ENCODE assay signal across 8 mouse cellular contexts in the genomic region with DNA sequence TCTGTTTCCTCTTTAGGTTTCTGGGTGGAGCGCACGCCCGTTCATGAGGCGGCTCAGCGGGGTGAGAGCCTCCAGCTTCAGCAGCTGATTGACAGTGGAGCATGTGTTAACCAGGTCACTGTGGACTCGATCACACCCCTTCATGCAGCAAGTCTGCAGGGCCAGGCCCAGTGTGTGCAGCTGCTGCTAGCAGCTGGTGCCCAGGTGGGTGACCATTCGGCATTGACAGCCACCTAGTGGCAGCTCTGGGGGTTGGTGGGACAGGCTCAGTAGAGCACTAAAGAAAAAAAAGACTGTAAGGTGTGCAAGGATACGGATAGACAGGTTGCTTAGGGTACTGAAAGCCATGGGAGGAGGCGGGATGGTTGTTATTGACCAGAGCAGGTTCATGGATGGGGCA. TPM values are rescaled to one million over a fixed set of nuclear protein-coding genes. Genes with fewer than 3 reads are reported as not detected.
DNase-seq lines count a peak whose midpoint lies in the region; ATAC-seq and TF ChIP-seq lines count a peak whose summit lies in the region.

No protein-coding gene starts in this region.

- H3K27me3 ChIP-seq in heart, adult 2 months (ENCODE audit: control insufficient read depth, insufficient read depth, low read length) = no peaks in the 10 kb centered on the region
- H3K27me3 ChIP-seq in G1E (ENCODE audit: insufficient read depth, low read length) = peaks cover 7% of the 10 kb centered on the region
- no peaks in the 10 kb centered on the region for H3K27me3 ChIP-seq in hindbrain, embryonic 11.5 days (ENCODE audit: control insufficient read depth, insufficient read depth, low read length)
- no peaks in the 10 kb centered on the region for H3K27me3 ChIP-seq in liver, adult 2 months (ENCODE audit: control insufficient read depth, insufficient read depth, low read length)
- no peaks in the 10 kb centered on the region for H3K27me3 ChIP-seq in myocyte (ENCODE audit: control insufficient read depth, insufficient read depth, insufficient read length)

- H3K27ac ChIP-seq in heart, adult 2 months = no peak overlapping the region
- no peak overlapping the region for H3K27ac ChIP-seq in hindbrain, embryonic 11.5 days (ENCODE audit: low read depth, low read length)
- no peak overlapping the region for H3K27ac ChIP-seq in liver, adult 2 months (replicated peaks; ENCODE audit: insufficient read depth, low read depth, low read length)

- H3ac ChIP-seq in myocyte (ENCODE audit: control insufficient read depth, insufficient read length) = no peak overlapping the region

- no peak overlapping the region for H3K9ac ChIP-seq in heart, adult 2 months (ENCODE audit: low read depth, low read length)
- no peak overlapping the region for H3K9ac ChIP-seq in hindbrain, embryonic 11.5 days (ENCODE audit: low read depth, low read length)
- H3K9ac ChIP-seq in liver, adult 2 months (ENCODE audit: low read depth, low read length) = no peak overlapping the region

- ATAC-seq in G1E (ENCODE audit: extremely low read depth, insufficient number of reproducible peaks, low FRiP score, poor library complexity, severe bottlenecking) = no peak; the same call in none of the 2 replicates
- no peak for ATAC-seq in hindbrain, embryonic 11.5 days (ENCODE audit: low FRiP score)

- no peaks in the 10 kb centered on the region for H3K9me3 ChIP-seq in G1E (replicated peaks)
- H3K9me3 ChIP-seq in hindbrain, embryonic 11.5 days (ENCODE audit: control insufficient read depth, low read length) = no peaks in the 10 kb centered on the region

- H3K79me2 ChIP-seq in heart, adult 2 months (replicated peaks; ENCODE audit: control insufficient read depth, insufficient read depth, low read length) = no peaks in the 10 kb centered on the region
- peaks cover 18% of the 10 kb centered on the region; the same call in 1 of the 2 replicates for H3K79me2 ChIP-seq in liver, adult 2 months (ENCODE audit: control insufficient read depth, insufficient read depth, low read length)
- H3K79me2 ChIP-seq in myocyte (ENCODE audit: control insufficient read depth, insufficient read depth) = no peaks in the 10 kb centered on the region

- intact Hi-C loops in heart, adult 2 months (cut with DNase I) = loop anchor here (5.0 kb wide), 1 partner anchor 235 kb away; no protein-coding TSS in a partner anchor
- intact Hi-C loops in heart, postnatal 25 days (cut with DNase I) = loop anchor here (5.0 kb wide), 1 partner anchor 235 kb away; no protein-coding TSS in a partner anchor

- TF ChIP-seq EP300 in heart, adult 2 months (IDR thresholded peaks at IDR 0.05; ENCODE audit: insufficient read depth, low read depth, low read length) = no peak

- peak; percentile 54 for TF ChIP-seq CTCF in heart, adult 2 months (IDR thresholded peaks at IDR 0.05)
- 0 out of 2 replicates have a peak, but pooled peaks have one; percentile 10 for TF ChIP-seq CTCF in G1E (IDR thresholded peaks at IDR 0.05; ENCODE audit: low read depth, low read length)
- peak; percentile 76 for TF ChIP-seq CTCF in liver, adult 2 months (IDR thresholded peaks at IDR 0.05; ENCODE audit: low read depth, low read length)

- H3K4me3 ChIP-seq in heart, adult 2 months = no peak overlapping the region
- H3K4me3 ChIP-seq in G1E (ENCODE audit: low read depth, low read length) (no peak overlapping the region), myocyte (no peak overlapping the region)
- H3K4me3 ChIP-seq in hindbrain, embryonic 11.5 days (ENCODE audit: low read depth, low read length) = no peak overlapping the region
- H3K4me3 ChIP-seq in liver, adult 2 months (ENCODE audit: insufficient read depth, low read depth, low read length) = no peak overlapping the region

- no peak overlapping the region for H3K4me2 ChIP-seq in hindbrain, embryonic 11.5 days (replicated peaks; ENCODE audit: low read depth, low read length)
- no peak overlapping the region for H3K4me2 ChIP-seq in myocyte (ENCODE audit: low read depth)

- no peaks in the 10 kb centered on the region for H3K36me3 ChIP-seq in heart, adult 2 months (ENCODE audit: control insufficient read depth, insufficient read depth, low read length)
- no peaks in the 10 kb centered on the region for H3K36me3 ChIP-seq in G1E (replicated peaks)
- H3K36me3 ChIP-seq in hindbrain, embryonic 11.5 days (ENCODE audit: control insufficient read depth, insufficient read depth, low read length) = no peaks in the 10 kb centered on the region
- H3K36me3 ChIP-seq in liver, adult 2 months (ENCODE audit: control insufficient read depth, insufficient read depth, low read length) = no peaks in the 10 kb centered on the region; the same call in 1 of the 2 replicates
- no peaks in the 10 kb centered on the region for H3K36me3 ChIP-seq in myocyte (ENCODE audit: control insufficient read depth, insufficient read depth)

- no peak for TF ChIP-seq POLR2A in heart, adult 2 months (IDR thresholded peaks at IDR 0.05; ENCODE audit: insufficient read depth, low read depth, low read length)
- no peak for TF ChIP-seq POLR2A in liver, adult 2 months (IDR thresholded peaks at IDR 0.05; ENCODE audit: extremely low read depth, insufficient read depth, low read length)
- TF ChIP-seq POLR2A in myocyte (IDR thresholded peaks at IDR 0.05; ENCODE audit: insufficient read length, low read depth) = no peak

- DNase-seq in heart, adult 2 months = peak in 1 of 2 experiments; percentile 9
- DNase-seq in heart, postnatal 25 days (ENCODE audit: low spot score) = no peak
- DNase-seq in G1E (ENCODE audit: low spot score) = peak; percentile 7
- peak; percentile 18 for DNase-seq in hindbrain, embryonic 11.5 days (ENCODE audit: low spot score)
- DNase-seq in liver, adult 2 months (ENCODE audit: extremely low read depth, low read depth, low spot score) = peak; percentile 30
- no peak for DNase-seq in c-Kit-positive CD71-positive TER-119-positive erythroid progenitor cells, embryonic 14.5 days (ENCODE audit: low spot score)
- no peak for DNase-seq in right cerebral cortex, postnatal 10 days (ENCODE audit: low spot score in 2 of 2)

- WGBS in heart, adult 2 months = 77% methylated on average over 9 of the region's 9 CpGs
- 74% methylated on average over 9 of the region's 9 CpGs for WGBS in hindbrain, embryonic 11.5 days
- 60% methylated on average over 9 of the region's 9 CpGs for WGBS in liver, adult 2 months

- no peaks in the 10 kb centered on the region for H3K4me1 ChIP-seq in heart, adult 2 months (ENCODE audit: control insufficient read depth, insufficient read depth, low read length)
- H3K4me1 ChIP-seq in G1E (ENCODE audit: insufficient read depth, low read depth, low read length) = no peaks in the 10 kb centered on the region
- no peaks in the 10 kb centered on the region for H3K4me1 ChIP-seq in hindbrain, embryonic 11.5 days (replicated peaks; ENCODE audit: control insufficient read depth, insufficient read depth, low read length)
- H3K4me1 ChIP-seq in liver, adult 2 months (ENCODE audit: control insufficient read depth, insufficient read depth, low read length) = peaks cover 18% of the 10 kb centered on the region

TF ChIP-seq in myocyte, 11 proteins besides CTCF, POLR2A, EP300 and RAD21:
- TF ChIP-seq MAX (IDR thresholded peaks at IDR 0.05; ENCODE audit: low read depth) (no peak), TCF12 (IDR thresholded peaks at IDR 0.05; ENCODE audit: insufficient read depth, poor library complexity, severe bottlenecking) (no peak), REST (IDR thresholded peaks at IDR 0.05; ENCODE audit: insufficient read depth, insufficient read length) (no peak), POLR2AphosphoS2 (IDR thresholded peaks at IDR 0.05; ENCODE audit: insufficient read length, low read depth) (no peak), TCF3 (IDR thresholded peaks at IDR 0.05; ENCODE audit: insufficient read length, low read depth) (peak; percentile 85), MYOD1 (IDR thresholded peaks at IDR 0.05; ENCODE audit: control insufficient read depth in 1 of 3, insufficient read length in 2 of 3, low read depth in 2 of 3) (peak in 2 of 3 experiments; percentile 76 to 79), CEBPB (IDR thresholded peaks at IDR 0.05; ENCODE audit: insufficient read depth, poor library complexity, severe bottlenecking) (no peak), E2F4 (IDR thresholded peaks at IDR 0.05; ENCODE audit: insufficient read depth) (no peak), SRF (IDR thresholded peaks at IDR 0.05; ENCODE audit: control insufficient read depth, insufficient read length, low read depth) (no peak), MYOG (IDR thresholded peaks at IDR 0.05; ENCODE audit: control insufficient read depth in 1 of 3, insufficient read depth in 1 of 3, insufficient read length in 2 of 3, low read depth in 2 of 3) (peak in 2 of 3 experiments; percentile 83 to 88), USF1 (IDR thresholded peaks at IDR 0.05; ENCODE audit: low read depth) (no peak)

RNA-seq across cellular contexts. Expression of a gene that starts 8.2 kb away (rescaled TPM):
- 10 to 100 TPM in 1 of 2 experiments, 1 to 10 TPM in 1; 8.4 to 11.5 TPM for total RNA-seq in heart, adult 2 months (2021)
- polyA plus RNA-seq in heart, adult 2 months (2012; rRNA removed) = 8.7 and 11.4 TPM in 2 replicates
- total RNA-seq in heart, postnatal 25 days (2021) = 1 to 10 TPM; 7.0 to 9.6 TPM
- total RNA-seq in G1E (2014; fragmentation: Nextera tagmentation) (not detected in 2 replicates), G1E (2017) (0.06 and 0.11 TPM in 2 replicates)
- polyA plus RNA-seq in G1E (2012) (not detected in 2 replicates), myocyte (2012; fragmentation: generic; extraction: Trizol) (0.97 TPM)
- polyA plus RNA-seq in hindbrain, embryonic 11.5 days (2014; fragmentation: Nextera tagmentation; extraction: Ambion mirVana) = 7.8 and 13.2 TPM in 2 replicates
- total RNA-seq in liver, adult 2 months (2014; rRNA removed) = 14.7 and 19.0 TPM in 2 replicates
- 34.9 and 35.2 TPM in 2 replicates for polyA plus RNA-seq in liver, adult 2 months (2012; rRNA removed)

RNA-seq across cellular contexts. Expression of a gene that starts 31.1 kb away (rescaled TPM):
- total RNA-seq in heart, adult 2 months (2021) = 10 to 100 TPM; 12.8 to 13.1 TPM
- polyA plus RNA-seq in heart, adult 2 months (2012; rRNA removed) = 2.5 and 5.4 TPM in 2 replicates
- total RNA-seq in heart, postnatal 25 days (2021) = 10 to 100 TPM; 11.1 to 13.1 TPM
- total RNA-seq in G1E (2014; fragmentation: Nextera tagmentation) (126 and 150 TPM in 2 replicates), G1E (2017) (57.0 and 58.2 TPM in 2 replicates)
- polyA plus RNA-seq in G1E (2012) (7.3 and 7.6 TPM in 2 replicates), myocyte (2012; fragmentation: generic; extraction: Trizol) (2.5 TPM)
- 21.1 and 37.2 TPM in 2 replicates for polyA plus RNA-seq in hindbrain, embryonic 11.5 days (2014; fragmentation: Nextera tagmentation; extraction: Ambion mirVana)
- 10.8 and 12.2 TPM in 2 replicates for total RNA-seq in liver, adult 2 months (2014; rRNA removed)
- 0.90 and 1.5 TPM in 2 replicates for polyA plus RNA-seq in liver, adult 2 months (2012; rRNA removed)

Comparison
In these comparisons a context has a peak if more than half of its experiments do, and no peak if none do; other contexts are left out.
1. DNase-seq: peak in G1E (single experiment), hindbrain, embryonic 11.5 days (single experiment) and liver, adult 2 months (single experiment); none in heart, postnatal 25 days (single experiment), c-Kit-positive CD71-positive TER-119-positive erythroid progenitor cells, embryonic 14.5 days (single experiment) and right cerebral cortex, postnatal 10 days (0 of 2).
2. CTCF ChIP-seq: peak in every context shown above with its lines; median percentile 76 in liver, adult 2 months; 54 in heart, adult 2 months; 10 in G1E.